Mouse (Mus musculus) liver, embryonic 16.5 days (tissue): ENCODE data around the gene Creb1. TPM values are rescaled to one million over a fixed set of nuclear protein-coding genes. Genes with fewer than 3 reads are reported as not detected.
A peak's percentile ranks its signal among the peaks of the same experiment; 100 is the strongest.

Experiments used
- ATAC-seq: fragments of 200-750 bp; cut with Nextera tagmentation; 2 replicates; pipeline ENCODE4 v1.8.0; 2017; ENCODE audit warnings: low read depth, mild to moderate bottlenecking, moderate number of reproducible peaks, moderate library complexity
- H3K27ac ChIP-seq: fragments of 300-500 bp; sonication (generic); 2 replicates; pipeline ENCODE4 v1.5.1; 2014; ENCODE audit warnings: mild to moderate bottlenecking, low read length
- H3K27me3 ChIP-seq: fragments of 300-500 bp; sonication (generic); 2 replicates; pipeline ENCODE4 v1.6.1; 2014; ENCODE audit warnings: low read depth, low read length, mixed read lengths; ENCODE audit not compliant: control insufficient read depth, insufficient read depth
- H3K36me3 ChIP-seq: fragments of 300-500 bp; sonication (generic); 2 replicates; pipeline ENCODE4 v1.6.1; 2014; ENCODE audit warnings: mild to moderate bottlenecking; ENCODE audit not compliant: control insufficient read depth, insufficient read depth
- H3K4me1 ChIP-seq: fragments of 300-500 bp; sonication (generic); 2 replicates; pipeline ENCODE4 v1.6.1; 2014; ENCODE audit warnings: low read depth, low read length, mixed read lengths; ENCODE audit not compliant: control insufficient read depth
- H3K4me2 ChIP-seq: fragments of 300-500 bp; sonication (generic); 2 replicates; pipeline ENCODE4 v1.6.1; 2014; ENCODE audit warnings: low read depth, low read length, mixed read lengths
- H3K4me3 ChIP-seq: fragments of 300-500 bp; sonication (generic); 2 replicates; pipeline ENCODE4 v1.5.1; 2014; ENCODE audit warnings: low read depth, mild to moderate bottlenecking, low read length
- H3K9ac ChIP-seq: fragments of 300-500 bp; sonication (generic); 2 replicates; pipeline ENCODE4 v1.6.1; 2014; ENCODE audit warnings: low read depth, low read length
- H3K9me3 ChIP-seq: fragments of 300-500 bp; sonication (generic); replicated peaks from 2 replicates; pipeline ENCODE4 v1.6.1; 2016; ENCODE audit warnings: low read length; ENCODE audit not compliant: control insufficient read depth
- WGBS: fragments of 180-500 bp; shearing (Covaris S2); extraction: QIAGEN DNeasy Blood & Tissue Kit; methylation state at CpG from one replicate; pipeline ENCODE4 v1.1.7; 2014; ENCODE audit not compliant: insufficient replicate concordance; 5-methylcytosine and 5-hydroxymethylcytosine counted together
- polyA plus RNA-seq: library from polyadenylated mRNA; unstranded; fragments of >200 nt; fragmentation: Nextera tagmentation; extraction: Ambion mirVana; gene quantifications from 2 replicates; pipeline ENCODE4 v1.2.1, GENCODE M21; 2015

Gene Creb1
- polyA plus RNA-seq, result 10.9 and 11.7 TPM in 2 replicates

DNA sequence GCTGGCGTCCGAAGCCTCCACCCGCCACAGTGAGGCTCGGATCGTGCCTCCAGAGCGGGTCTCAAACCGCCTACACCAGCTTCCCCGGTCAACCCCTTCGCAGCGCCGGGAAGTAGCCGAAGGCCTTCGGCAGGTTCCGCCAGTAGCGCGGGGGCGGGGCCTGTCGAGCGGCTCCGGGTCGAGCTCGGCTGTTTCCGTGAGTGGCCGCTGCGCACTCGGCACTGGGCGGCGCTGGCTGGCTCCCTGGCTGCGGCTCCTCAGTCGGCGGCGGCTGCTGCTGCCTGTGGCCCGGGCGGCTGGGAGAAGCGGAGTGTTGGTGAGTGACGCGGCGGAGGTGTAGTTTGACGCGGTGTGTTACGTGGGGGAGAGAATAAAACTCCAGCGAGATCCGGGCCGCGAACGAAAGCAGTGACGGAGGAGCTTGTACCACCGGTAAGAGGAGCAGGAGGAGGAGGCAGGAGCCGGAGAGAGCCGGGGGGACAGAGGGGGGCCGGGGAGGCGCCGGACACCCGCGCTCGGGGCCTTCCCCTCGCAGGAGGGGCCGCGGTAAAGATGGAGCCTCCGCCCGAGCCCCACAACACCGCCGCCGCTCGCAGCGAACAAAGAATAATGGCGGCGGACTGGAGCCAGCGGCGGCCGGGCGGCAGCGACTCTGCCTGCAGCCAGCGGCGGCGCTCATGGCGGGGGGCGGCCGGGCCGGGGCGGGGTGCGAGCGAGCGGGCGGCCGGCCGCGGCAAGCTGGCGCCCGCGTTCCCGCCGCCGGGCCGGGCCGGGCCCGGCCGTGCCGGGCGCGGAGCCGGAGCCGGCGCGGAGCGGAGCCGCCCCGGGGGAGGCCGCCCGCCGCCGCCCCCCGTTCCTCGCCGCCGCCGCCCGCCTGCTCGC lies at the start of gene Creb1:
Creb1 (plus strand) TSS at position 57 of the 882 bp plus-strand sequence.
- H3K4me3 ChIP-seq, result peak within 1 kb of the TSS; percentile 94
- H3K4me2 ChIP-seq, result peak within 1 kb of the TSS; percentile 93
- peak within 1 kb of the TSS; percentile 98 for H3K27ac ChIP-seq
- under 1% methylated on average over 106 of the region's 119 CpGs for WGBS
- ATAC-seq, result peak; percentile 93
- H3K9me3 ChIP-seq, result no peaks in the 10 kb centered on the region
- peaks cover 18% of the 10 kb centered on the region for H3K4me1 ChIP-seq
- H3K36me3 ChIP-seq, result peaks cover 3% of the 10 kb centered on the region
- peak within 1 kb of the TSS; percentile 98 for H3K9ac ChIP-seq
- H3K27me3 ChIP-seq, result no peaks in the 10 kb centered on the region

- Histone ChIP-seq H3K27ac (no peak overlapping the region), H3K9ac (no peak overlapping the region), H3K4me3 (no peak overlapping the region), H3K27me3 (no peaks in the 10 kb centered on the region), H3K36me3 (no peaks in the 10 kb centered on the region), H3K4me1 (no peaks in the 10 kb centered on the region), H3K9me3 (no peaks in the 10 kb centered on the region), H3K4me2 (no peak overlapping the region)
- 29% methylated on average over 4 of the region's 4 CpGs for WGBS
- ATAC-seq, result no peak
Observed at GRCm38 (mm10) chr1:64488521-64489029, 43.9 kb upstream of the Creb1 start.

DNA sequence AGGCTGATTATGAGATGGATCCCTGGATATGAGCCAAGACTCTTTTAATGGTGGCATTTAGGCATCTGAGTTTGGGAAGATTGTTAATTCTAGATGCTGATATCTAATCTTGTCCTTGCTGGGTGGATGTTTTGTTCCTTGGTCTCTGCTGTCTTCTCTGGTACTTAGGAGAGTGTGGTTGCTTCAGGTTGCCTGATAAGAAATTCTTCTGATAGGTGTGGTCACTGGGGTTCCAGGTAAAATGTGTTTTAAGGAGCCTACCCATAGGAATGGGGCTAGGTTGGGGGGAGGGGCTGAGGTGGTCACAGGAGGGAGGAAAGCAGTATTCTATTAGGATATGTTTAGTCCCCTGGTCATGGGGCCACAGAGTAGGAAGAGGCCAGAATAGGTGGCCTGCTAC lies 35.6 kb upstream of the Creb1 start:
- Histone ChIP-seq H3K4me2 (no peak overlapping the region), H3K36me3 (no peaks in the 10 kb centered on the region), H3K9ac (no peak overlapping the region), H3K4me1 (no peaks in the 10 kb centered on the region), H3K9me3 (no peaks in the 10 kb centered on the region), H3K27me3 (no peaks in the 10 kb centered on the region), H3K4me3 (no peak overlapping the region), H3K27ac (no peak overlapping the region)
- no peak for ATAC-seq

DNA sequence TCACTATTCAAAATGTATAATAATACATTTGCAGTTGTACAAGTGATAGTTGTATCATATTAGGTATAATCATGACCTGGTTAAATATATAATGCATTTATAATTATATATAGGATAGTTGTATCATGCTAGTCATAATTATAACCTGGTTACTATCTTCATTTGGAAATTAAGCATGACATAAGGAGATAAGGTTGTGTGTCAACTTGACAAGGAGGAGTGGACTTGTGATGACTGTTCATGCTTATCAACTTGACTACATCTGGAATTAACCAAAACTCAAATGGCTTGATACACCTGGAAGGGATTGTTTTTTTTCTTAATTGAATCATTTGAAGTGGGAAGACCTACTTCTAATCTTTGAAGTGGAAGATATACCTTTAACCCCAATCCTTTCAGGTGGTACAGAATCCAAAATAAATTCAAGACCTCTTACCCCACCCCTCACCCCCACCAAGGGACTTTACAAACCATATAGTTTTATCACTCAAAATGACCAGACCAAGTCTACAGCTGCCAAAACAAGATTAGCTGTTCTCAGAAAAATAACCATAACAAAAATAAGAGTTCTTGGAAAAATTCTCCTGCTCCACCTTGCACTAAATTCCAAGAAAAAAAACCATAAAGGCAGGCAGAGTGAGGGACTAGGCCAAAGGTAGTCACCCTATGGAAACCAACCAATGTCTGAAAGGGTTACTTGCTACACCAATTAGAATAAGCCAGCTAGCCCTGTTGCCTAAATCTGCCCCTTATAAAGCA lies 30.9 kb upstream of the Creb1 start:
- Histone ChIP-seq H3K4me3 (no peak overlapping the region), H3K27me3 (no peaks in the 10 kb centered on the region), H3K4me2 (no peak overlapping the region), H3K9me3 (no peaks in the 10 kb centered on the region), H3K27ac (no peak overlapping the region), H3K36me3 (no peaks in the 10 kb centered on the region), H3K4me1 (no peaks in the 10 kb centered on the region), H3K9ac (no peak overlapping the region)
- no peak for ATAC-seq

- Histone ChIP-seq H3K4me1 (no peaks in the 10 kb centered on the region), H3K4me3 (no peak overlapping the region), H3K4me2 (no peak overlapping the region), H3K9me3 (no peaks in the 10 kb centered on the region), H3K9ac (no peak overlapping the region), H3K36me3 (no peaks in the 10 kb centered on the region), H3K27ac (no peak overlapping the region), H3K27me3 (no peaks in the 10 kb centered on the region)
- 52% methylated on average over 7 of the region's 7 CpGs for WGBS
- ATAC-seq, result no peak
Observed at GRCm38 (mm10) chr1:64508479-64509096, 23.9 kb upstream of the Creb1 start.

GRCm38 (mm10) chr1:64509678-64510077 lies 22.8 kb upstream of the Creb1 start:
- H3K9me3 ChIP-seq, result no peaks in the 10 kb centered on the region
- no peak overlapping the region for H3K4me2 ChIP-seq
- ATAC-seq, result no peak
- no peaks in the 10 kb centered on the region for H3K27me3 ChIP-seq
- H3K4me3 ChIP-seq, result no peak overlapping the region
- H3K27ac ChIP-seq, result no peak overlapping the region
- no peak overlapping the region for H3K9ac ChIP-seq
- H3K4me1 ChIP-seq, result no peaks in the 10 kb centered on the region
- 54% methylated on average over 1 of the region's 1 CpGs for WGBS
- H3K36me3 ChIP-seq, result no peaks in the 10 kb centered on the region

DNA sequence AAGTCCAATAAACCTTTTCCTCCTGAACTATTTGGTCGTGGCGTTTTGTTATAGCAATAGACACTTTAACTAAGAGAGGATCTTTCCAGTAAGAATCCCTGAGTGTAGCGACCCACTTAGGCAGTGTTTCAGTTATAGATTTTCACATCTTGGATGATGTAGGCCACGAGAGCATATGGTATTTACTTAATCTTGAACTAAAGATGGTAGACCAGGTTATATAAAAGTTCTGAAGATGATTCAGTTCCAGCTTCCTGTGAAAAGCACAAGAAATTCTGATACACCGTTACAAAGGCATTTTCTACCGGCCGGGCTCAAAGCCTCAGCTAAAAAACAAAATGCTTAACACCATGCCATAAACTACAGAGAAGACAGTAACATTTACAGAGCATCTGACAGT lies 18.3 kb upstream of the Creb1 start:
- Histone ChIP-seq H3K27me3 (no peaks in the 10 kb centered on the region), H3K4me1 (no peaks in the 10 kb centered on the region), H3K9me3 (no peaks in the 10 kb centered on the region), H3K4me3 (no peak overlapping the region), H3K36me3 (no peaks in the 10 kb centered on the region), H3K27ac (no peak overlapping the region), H3K4me2 (no peak overlapping the region), H3K9ac (no peak overlapping the region)
- WGBS, result 69% methylated on average over 7 of the region's 7 CpGs
- no peak for ATAC-seq

DNA sequence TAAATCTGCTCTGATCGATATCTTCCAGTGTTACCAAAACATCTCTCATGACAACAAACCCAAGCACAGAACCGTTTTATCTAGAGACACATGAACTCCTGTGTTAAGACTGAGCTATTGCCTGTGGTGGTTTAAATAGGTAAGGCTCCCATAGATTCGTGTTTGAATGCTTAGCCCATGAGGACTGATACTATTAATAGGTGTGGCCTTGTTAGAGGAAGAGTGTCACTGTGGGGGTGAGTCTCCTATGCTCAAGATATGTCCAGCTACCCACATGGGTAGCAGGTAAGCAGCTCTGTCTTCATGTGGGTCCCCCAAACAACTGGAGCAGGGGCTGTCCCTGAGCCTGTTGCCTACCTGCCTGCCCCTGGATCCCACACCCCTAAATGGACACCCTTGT lies 15.9 kb upstream of the Creb1 start:
- Histone ChIP-seq H3K4me2 (no peak overlapping the region), H3K9me3 (no peaks in the 10 kb centered on the region), H3K4me1 (no peaks in the 10 kb centered on the region), H3K4me3 (no peak overlapping the region), H3K27me3 (no peaks in the 10 kb centered on the region), H3K9ac (no peak overlapping the region), H3K36me3 (no peaks in the 10 kb centered on the region), H3K27ac (no peak overlapping the region)
- ATAC-seq, result no peak
- 48% methylated on average over 3 of the region's 3 CpGs for WGBS
